Mouse (Mus musculus): ENCODE results near the gene Cspg4. TPM values are rescaled to one million over a fixed set of nuclear protein-coding genes. Genes with fewer than 3 reads are reported as not detected.
A peak's percentile ranks its signal among the peaks of the same experiment; 100 is the strongest.

Cspg4 gene
- polyA plus RNA-seq, 1 experiment from 2014 or later: 9.0 TPM

- Histone ChIP-seq H3K4me1 (replicated peaks; ENCODE audit: control insufficient read depth, insufficient read depth) (no peaks in the 10 kb centered on the region), H3K9me3 (ENCODE audit: control insufficient read depth, low read length) (no peaks in the 10 kb centered on the region), H3K36me3 (ENCODE audit: control insufficient read depth, insufficient read depth, low read length) (no peaks in the 10 kb centered on the region), H3K9ac (ENCODE audit: low read length) (no peak overlapping the region), H3K4me3 (ENCODE audit: low read depth, low read length) (no peak overlapping the region), H3K4me2 (replicated peaks; ENCODE audit: low read depth) (no peak overlapping the region), H3K27ac (replicated peaks) (no peak overlapping the region), H3K27me3 (ENCODE audit: control insufficient read depth, insufficient read depth, low read length) (no peaks in the 10 kb centered on the region)
- no peak for DNase-seq (ENCODE audit: low spot score)
- TF ChIP-seq EP300 (optimal IDR thresholded peaks at IDR 0.05) (no peak), CTCF (IDR thresholded peaks at IDR 0.05; ENCODE audit: low read depth) (peak; percentile 27; the same call in 1 of the 2 replicates)
- 67% methylated on average over 3 of the region's 3 CpGs for WGBS
- ATAC-seq (ENCODE audit: low FRiP score, low TSS enrichment): no peak
Observed at GRCm38 (mm10) chr9:56831904-56832303, 32.9 kb upstream of the Cspg4 start.

GRCm38 (mm10) chr9:56832900-56833299 is 31.9 kb upstream of the Cspg4 start:
- 18% methylated on average over 6 of the region's 6 CpGs for WGBS
- TF ChIP-seq CTCF (IDR thresholded peaks at IDR 0.05; ENCODE audit: low read depth) (no peak), EP300 (optimal IDR thresholded peaks at IDR 0.05) (no peak)
- Histone ChIP-seq H3K36me3 (ENCODE audit: control insufficient read depth, insufficient read depth, low read length) (no peaks in the 10 kb centered on the region), H3K27me3 (ENCODE audit: control insufficient read depth, insufficient read depth, low read length) (no peaks in the 10 kb centered on the region), H3K4me2 (replicated peaks; ENCODE audit: low read depth) (no peak overlapping the region), H3K9me3 (ENCODE audit: control insufficient read depth, low read length) (no peaks in the 10 kb centered on the region), H3K4me1 (replicated peaks; ENCODE audit: control insufficient read depth, insufficient read depth) (no peaks in the 10 kb centered on the region), H3K4me3 (ENCODE audit: low read depth, low read length) (no peak overlapping the region), H3K9ac (ENCODE audit: low read length) (no peak overlapping the region), H3K27ac (replicated peaks) (no peak overlapping the region)
- ATAC-seq (ENCODE audit: low FRiP score, low TSS enrichment): no peak
- DNase-seq (ENCODE audit: low spot score): no peak

GRCm38 (mm10) chr9:56835152-56835551 is 29.7 kb upstream of the Cspg4 start:
- H3K9me3 ChIP-seq (ENCODE audit: control insufficient read depth, low read length): no peaks in the 10 kb centered on the region
- H3K4me2 ChIP-seq (replicated peaks; ENCODE audit: low read depth): no peak overlapping the region
- no peaks in the 10 kb centered on the region for H3K27me3 ChIP-seq (ENCODE audit: control insufficient read depth, insufficient read depth, low read length)
- H3K4me1 ChIP-seq (replicated peaks; ENCODE audit: control insufficient read depth, insufficient read depth): no peaks in the 10 kb centered on the region
- no peak for TF ChIP-seq EP300 (optimal IDR thresholded peaks at IDR 0.05)
- TF ChIP-seq CTCF (IDR thresholded peaks at IDR 0.05; ENCODE audit: low read depth): no peak
- no peak for ATAC-seq (ENCODE audit: low FRiP score, low TSS enrichment)
- H3K9ac ChIP-seq (ENCODE audit: low read length): no peak overlapping the region
- H3K36me3 ChIP-seq (ENCODE audit: control insufficient read depth, insufficient read depth, low read length): no peaks in the 10 kb centered on the region
- DNase-seq (ENCODE audit: low spot score): no peak
- H3K4me3 ChIP-seq (ENCODE audit: low read depth, low read length): no peak overlapping the region
- H3K27ac ChIP-seq (replicated peaks): no peak overlapping the region
- WGBS: 75% methylated on average over 5 of the region's 5 CpGs

DNA sequence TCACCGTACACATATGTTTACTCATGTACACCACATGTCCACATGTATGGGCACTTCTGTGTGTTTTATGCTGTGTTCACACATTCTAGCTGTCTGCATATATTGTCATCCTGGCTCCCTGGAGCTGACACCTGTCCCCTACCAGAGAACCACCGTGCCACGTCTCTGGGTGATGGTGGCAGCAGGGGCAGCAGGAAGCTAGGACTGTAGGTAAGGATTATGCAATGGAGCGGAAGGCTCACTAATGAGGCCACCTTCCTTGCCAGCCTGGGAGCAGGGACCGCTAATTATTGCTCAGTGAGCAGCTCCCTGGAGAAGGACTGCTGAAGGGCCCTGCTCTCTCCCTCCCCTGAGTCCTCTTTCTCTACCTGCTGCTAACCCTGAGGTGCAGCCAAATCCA is 24.1 kb upstream of the Cspg4 start:
- TF ChIP-seq EP300 (optimal IDR thresholded peaks at IDR 0.05) (no peak), CTCF (IDR thresholded peaks at IDR 0.05; ENCODE audit: low read depth) (no peak)
- no peaks in the 10 kb centered on the region for H3K4me1 ChIP-seq (replicated peaks; ENCODE audit: control insufficient read depth, insufficient read depth)
- no peak overlapping the region for H3K27ac ChIP-seq (replicated peaks)
- no peak overlapping the region for H3K9ac ChIP-seq (ENCODE audit: low read length)
- H3K27me3 ChIP-seq (ENCODE audit: control insufficient read depth, insufficient read depth, low read length): no peaks in the 10 kb centered on the region
- no peaks in the 10 kb centered on the region for H3K9me3 ChIP-seq (ENCODE audit: control insufficient read depth, low read length)
- H3K36me3 ChIP-seq (ENCODE audit: control insufficient read depth, insufficient read depth, low read length): no peaks in the 10 kb centered on the region
- H3K4me3 ChIP-seq (ENCODE audit: low read depth, low read length): no peak overlapping the region
- ATAC-seq (ENCODE audit: low FRiP score, low TSS enrichment): no peak
- DNase-seq (ENCODE audit: low spot score): no peak
- H3K4me2 ChIP-seq (replicated peaks; ENCODE audit: low read depth): no peak overlapping the region
- 81% methylated on average over 5 of the region's 5 CpGs for WGBS

- DNase-seq (ENCODE audit: low spot score) (no peak), ATAC-seq (ENCODE audit: low FRiP score, low TSS enrichment) (no peak)
- Histone ChIP-seq H3K36me3 (ENCODE audit: control insufficient read depth, insufficient read depth, low read length) (no peaks in the 10 kb centered on the region), H3K4me3 (ENCODE audit: low read depth, low read length) (no peak overlapping the region), H3K4me2 (replicated peaks; ENCODE audit: low read depth) (no peak overlapping the region), H3K4me1 (replicated peaks; ENCODE audit: control insufficient read depth, insufficient read depth) (no peaks in the 10 kb centered on the region), H3K27me3 (ENCODE audit: control insufficient read depth, insufficient read depth, low read length) (no peaks in the 10 kb centered on the region), H3K27ac (replicated peaks) (no peak overlapping the region), H3K9ac (ENCODE audit: low read length) (no peak overlapping the region), H3K9me3 (ENCODE audit: control insufficient read depth, low read length) (no peaks in the 10 kb centered on the region)
- no peak for TF ChIP-seq CTCF (IDR thresholded peaks at IDR 0.05; ENCODE audit: low read depth)
- TF ChIP-seq EP300 (optimal IDR thresholded peaks at IDR 0.05): no peak
Observed at GRCm38 (mm10) chr9:56841864-56842263, 23.0 kb upstream of the Cspg4 start.

GRCm38 (mm10) chr9:56842303-56842719 is 22.5 kb upstream of the Cspg4 start:
- no peak for TF ChIP-seq EP300 (optimal IDR thresholded peaks at IDR 0.05)
- TF ChIP-seq CTCF (IDR thresholded peaks at IDR 0.05; ENCODE audit: low read depth): no peak
- DNase-seq (ENCODE audit: low spot score) (no peak), ATAC-seq (ENCODE audit: low FRiP score, low TSS enrichment) (peak; percentile 27; the same call in 1 of the 2 replicates)
- Histone ChIP-seq H3K4me1 (replicated peaks; ENCODE audit: control insufficient read depth, insufficient read depth) (no peaks in the 10 kb centered on the region), H3K27ac (replicated peaks) (no peak overlapping the region), H3K9ac (ENCODE audit: low read length) (no peak overlapping the region), H3K4me2 (replicated peaks; ENCODE audit: low read depth) (no peak overlapping the region), H3K27me3 (ENCODE audit: control insufficient read depth, insufficient read depth, low read length) (no peaks in the 10 kb centered on the region), H3K4me3 (ENCODE audit: low read depth, low read length) (no peak overlapping the region), H3K9me3 (ENCODE audit: control insufficient read depth, low read length) (no peaks in the 10 kb centered on the region), H3K36me3 (ENCODE audit: control insufficient read depth, insufficient read depth, low read length) (no peaks in the 10 kb centered on the region)
- WGBS: 26% methylated on average over 3 of the region's 3 CpGs
